Mouse (Mus musculus) urinary bladder, adult 18-20 months (tissue): ENCODE results near the gene Gpc3.
"Not testable (repeated sequence)": the region's sequence is repeated elsewhere in the genome, so short reads cannot be mapped to it uniquely, and the experiment has no call there.

Source experiments
- DNase-seq, 2 experiments: peaks; one replicate each; pipeline ENCODE4 v3.0.0; 2022; ENCODE audit warnings: low spot score in 2 of 2, mixed read lengths in 2 of 2

The Gpc3 gene

GRCm38 (mm10) chrX:52412936-52413335 is 200.8 kb downstream of the Gpc3 start:
- DNase-seq = no peak

- no peak for DNase-seq
Measured at GRCm38 (mm10) chrX:52401188-52401587, 212.6 kb downstream of the Gpc3 start.

GRCm38 (mm10) chrX:52375129-52375528 is 238.6 kb downstream of the Gpc3 start:
- no peak for DNase-seq

DNA sequence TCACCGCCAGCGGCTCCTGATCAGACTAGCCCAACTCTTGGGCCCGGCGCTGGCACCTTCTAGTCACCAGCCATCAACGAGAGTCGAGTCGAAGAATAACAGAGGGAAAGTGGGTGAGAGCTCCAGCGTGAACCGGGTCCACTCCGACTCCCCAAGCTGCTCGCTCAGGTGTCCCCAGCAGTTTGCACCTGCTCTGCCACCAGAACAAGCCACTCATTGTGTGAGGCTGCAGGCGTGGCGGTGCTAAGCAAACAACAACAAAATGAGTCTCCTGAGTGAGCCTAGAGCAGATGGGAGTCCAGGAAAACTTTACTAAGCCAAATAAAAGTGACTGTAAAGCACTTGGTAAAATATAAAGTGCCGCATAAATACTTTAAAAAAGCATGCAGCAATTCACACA is 239.5 kb downstream of the Gpc3 start:
- no peak for DNase-seq

- no peak for DNase-seq
Measured at GRCm38 (mm10) chrX:52372436-52372835, 241.3 kb downstream of the Gpc3 start.

- no peak for DNase-seq
Measured at GRCm38 (mm10) chrX:52369938-52370758, 243.6 kb downstream of the Gpc3 start.

GRCm38 (mm10) chrX:52369304-52369937 is 244.3 kb downstream of the Gpc3 start:
- no peak for DNase-seq

GRCm38 (mm10) chrX:52366826-52367225 is 246.9 kb downstream of the Gpc3 start:
- DNase-seq = no peak

- DNase-seq = no peak
Measured at GRCm38 (mm10) chrX:52365790-52366189, 248.0 kb downstream of the Gpc3 start.

DNA sequence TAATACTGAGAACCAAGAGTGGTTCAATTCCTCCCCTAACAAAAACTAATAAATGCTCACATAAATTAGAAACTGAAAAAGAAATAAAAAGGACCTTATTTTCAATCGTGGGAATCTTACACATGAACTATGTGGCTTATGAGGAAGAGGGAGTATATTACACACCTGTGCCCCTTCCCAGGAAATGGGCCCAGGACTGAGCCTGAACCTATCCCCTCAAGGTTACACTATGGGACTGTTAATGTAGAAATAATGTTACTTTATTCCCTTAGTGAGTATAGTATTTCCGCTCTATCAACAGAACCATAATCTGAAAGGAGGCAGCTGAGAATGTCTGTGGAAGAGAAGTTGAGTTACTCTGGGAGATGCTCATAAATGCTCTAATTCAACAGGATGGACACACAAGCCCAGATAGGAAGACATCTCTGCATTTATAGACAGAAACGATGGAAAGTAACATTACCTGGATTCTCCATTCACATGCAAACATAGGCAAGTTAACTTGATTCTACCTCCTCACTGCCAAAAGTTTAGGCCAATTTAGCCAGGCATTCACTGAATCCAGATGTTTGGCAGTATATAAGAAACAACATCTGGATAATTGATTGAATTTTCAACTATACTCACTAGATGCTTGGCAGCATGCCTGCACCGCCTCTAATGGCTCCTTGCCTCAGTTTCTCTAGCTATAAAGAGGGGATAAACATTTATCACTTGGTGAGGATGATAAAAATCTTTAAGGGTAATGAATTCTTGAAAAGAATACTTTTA is 251.3 kb downstream of the Gpc3 start:
- DNase-seq = no peak

GRCm38 (mm10) chrX:52352981-52353380 is 260.8 kb downstream of the Gpc3 start:
- no peak for DNase-seq

DNA sequence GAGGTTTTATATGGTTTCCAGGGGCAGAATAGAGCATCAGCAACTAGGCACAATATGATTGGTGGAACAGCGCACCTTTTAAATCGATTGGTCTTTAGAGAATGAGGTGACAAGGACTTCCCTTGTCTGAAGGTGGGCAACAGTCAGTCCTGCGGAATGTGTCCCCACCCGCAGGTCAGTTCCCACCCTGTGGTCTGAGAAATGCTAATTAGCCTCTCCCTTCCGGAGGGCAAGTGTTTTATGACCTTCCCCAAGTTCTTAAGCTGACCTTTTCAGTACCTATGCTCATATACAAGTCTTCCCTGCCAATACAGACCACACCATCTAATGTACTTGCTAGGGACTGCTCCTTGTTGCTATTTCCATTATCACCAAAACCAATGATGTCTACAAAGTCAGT is 263.1 kb downstream of the Gpc3 start:
- not testable (repeated sequence) for DNase-seq

GRCm38 (mm10) chrX:52348773-52349172 is 265.0 kb downstream of the Gpc3 start:
- DNase-seq = no peak

DNA sequence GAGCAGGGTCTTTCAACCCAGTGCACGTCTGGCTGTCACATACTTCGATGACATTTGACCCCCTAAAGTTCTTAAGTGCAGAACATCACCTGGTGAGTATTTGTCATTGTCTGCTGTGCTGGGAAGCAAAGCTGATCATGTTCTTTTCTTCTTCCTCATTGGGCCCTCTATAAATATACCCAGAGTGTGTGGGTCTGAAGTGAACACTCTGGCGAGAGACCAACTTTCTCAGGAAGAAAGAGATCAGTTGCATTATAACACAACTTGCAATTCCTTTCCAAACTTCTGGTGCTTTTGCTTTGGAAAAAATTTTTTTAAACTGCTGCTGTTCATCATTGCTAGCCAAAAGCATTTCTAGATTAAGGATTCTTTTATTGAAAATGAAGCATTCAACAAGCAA is 269.7 kb downstream of the Gpc3 start:
- no peak for DNase-seq

GRCm38 (mm10) chrX:52340251-52340650 is 273.5 kb downstream of the Gpc3 start:
- no peak for DNase-seq

- no peak for DNase-seq
Measured at GRCm38 (mm10) chrX:52321791-52322190, 292.0 kb downstream of the Gpc3 start.

DNA sequence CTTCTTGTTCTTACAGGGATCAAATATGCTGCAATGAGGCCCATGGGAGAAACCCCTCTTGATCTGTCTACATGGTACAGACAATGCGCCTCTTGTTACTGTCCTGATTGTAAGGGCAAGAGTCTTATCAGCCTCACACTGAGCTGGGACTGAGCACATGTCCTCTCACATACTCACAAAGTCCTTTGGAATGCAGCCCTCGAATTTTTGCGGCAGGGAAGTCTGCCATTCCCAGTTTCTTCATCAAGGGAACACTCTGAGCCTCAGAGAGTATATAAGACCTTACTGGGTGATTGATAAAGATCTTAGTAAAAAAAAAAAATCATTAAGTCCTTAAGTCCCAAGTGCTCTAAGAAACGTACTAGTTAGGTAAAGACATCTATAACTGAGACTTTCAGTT is 293.1 kb downstream of the Gpc3 start:
- no peak for DNase-seq

GRCm38 (mm10) chrX:52310976-52311375 is 302.8 kb downstream of the Gpc3 start:
- no peak for DNase-seq

- DNase-seq = no peak
Measured at GRCm38 (mm10) chrX:52305226-52305625, 308.5 kb downstream of the Gpc3 start.

DNA sequence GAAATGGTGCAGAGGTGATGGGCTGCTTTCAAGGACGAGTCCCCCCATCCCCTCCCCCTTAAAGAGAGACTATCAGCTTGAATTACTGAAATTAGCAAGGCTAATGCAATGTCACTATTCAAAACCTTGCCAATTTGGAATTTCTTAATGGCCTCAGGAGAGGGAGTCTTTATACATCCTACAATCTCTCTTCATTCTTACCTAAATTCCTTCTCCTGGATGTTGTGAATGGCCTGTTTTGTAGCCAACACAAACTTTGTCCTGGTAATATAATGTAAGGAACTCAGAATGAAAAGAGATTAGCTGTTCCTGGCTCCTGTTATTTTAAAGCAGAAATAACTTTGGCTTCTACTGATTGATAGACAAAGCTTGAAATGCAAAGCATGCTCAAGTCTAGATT is 325.0 kb downstream of the Gpc3 start:
- DNase-seq = no peak

DNA sequence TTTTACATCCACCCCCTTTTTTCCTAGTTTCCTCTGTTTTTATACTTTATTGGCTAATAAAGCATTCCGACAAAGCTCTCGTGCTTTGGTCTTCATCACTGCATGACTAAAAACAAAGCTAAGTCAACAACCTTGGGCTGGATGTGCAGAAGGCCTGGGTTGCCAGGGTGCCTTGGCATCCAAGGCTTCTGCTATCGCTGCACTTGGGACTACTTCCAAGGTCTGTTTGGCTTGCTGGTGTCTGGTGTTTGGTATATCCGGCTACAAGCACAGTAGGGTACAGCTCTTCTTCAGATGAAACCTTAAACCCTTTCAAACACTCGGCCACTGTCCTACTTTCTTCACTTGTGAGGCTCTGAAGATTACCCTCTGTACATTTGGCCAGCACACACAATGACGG is 325.8 kb downstream of the Gpc3 start:
- no peak for DNase-seq

GRCm38 (mm10) chrX:52282070-52282469 is 331.7 kb downstream of the Gpc3 start:
- no peak for DNase-seq
